Mouse (Mus musculus): ENCODE results near the gene Cd276. TPM values are rescaled to one million over a fixed set of nuclear protein-coding genes. Genes with fewer than 3 reads are reported as not detected.

Cd276 gene
- polyA plus RNA-seq, 1 experiment from 2014 or later, result 6.2 TPM

DNA sequence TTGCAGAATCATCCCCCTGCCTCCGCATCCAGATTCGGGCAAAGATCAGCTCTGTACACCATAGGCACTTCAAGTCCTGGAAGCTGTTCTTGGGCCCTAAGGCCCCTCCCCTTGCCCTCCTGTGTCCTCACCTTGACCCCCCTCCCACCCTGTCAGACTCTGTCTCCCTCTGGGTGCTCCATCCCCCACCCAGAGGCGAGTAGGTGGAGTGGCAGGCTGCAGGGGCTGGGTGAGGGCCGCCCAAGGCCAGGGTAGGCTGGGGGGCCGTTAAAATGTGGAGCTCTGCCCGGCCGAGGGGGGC is 65.4 kb downstream of the Cd276 start:
- H3K4me3 ChIP-seq (ENCODE audit: low read depth, low read length), result no peak overlapping the region
- WGBS, result 21% methylated on average over 7 of the region's 7 CpGs
- no peak overlapping the region for H3K9ac ChIP-seq (ENCODE audit: low read depth, low read length)

DNA sequence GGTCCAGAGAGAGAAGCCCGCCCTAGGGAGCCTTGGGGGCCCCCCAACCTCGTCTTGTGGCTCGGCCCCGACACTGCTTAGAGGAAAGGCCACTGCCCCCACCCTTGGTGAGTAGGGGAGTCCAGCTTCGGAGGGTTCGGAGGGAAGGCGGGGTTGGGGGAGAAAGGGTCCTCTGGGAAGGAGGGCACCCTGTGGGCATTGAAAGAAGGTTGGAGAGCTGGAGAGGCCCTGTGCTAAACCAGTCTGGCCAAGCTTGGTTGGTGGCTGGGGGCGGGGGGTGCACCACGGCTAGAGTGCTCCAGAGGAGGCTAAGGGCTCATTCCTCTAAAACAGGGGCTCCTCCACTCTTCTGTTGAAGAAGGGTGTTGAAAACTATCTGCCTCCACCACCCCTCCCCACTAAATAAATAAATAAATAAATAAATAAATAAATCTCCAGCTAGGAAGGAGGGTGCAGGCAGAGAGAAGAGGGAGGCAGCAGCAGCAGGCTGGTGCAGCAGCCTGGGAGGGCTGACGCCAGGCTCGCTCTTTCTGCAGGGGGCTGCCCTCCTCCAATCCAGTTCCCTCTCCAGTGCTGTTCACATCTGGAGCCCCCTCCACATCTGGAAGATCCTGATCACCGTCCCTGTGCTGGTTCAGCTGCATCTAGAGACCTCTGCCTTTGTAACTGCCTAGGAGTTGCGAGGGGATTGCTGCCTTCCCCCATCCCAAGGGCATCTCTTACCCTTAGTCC is 65.9 kb downstream of the Cd276 start:
- no peak for ATAC-seq
- no peak for TF ChIP-seq CTCF (IDR thresholded peaks at IDR 0.05; ENCODE audit: low read depth)
- H3K36me3 ChIP-seq (ENCODE audit: control insufficient read depth, insufficient read depth), result no peaks in the 10 kb centered on the region

More for the DNA sequence above, 65.4 kb downstream of the Cd276 start:
- Histone ChIP-seq H3K9me3 (ENCODE audit: control insufficient read depth) (no peaks in the 10 kb centered on the region), H3K4me2 (replicated peaks; ENCODE audit: low read depth) (no peak overlapping the region), H3K27ac (ENCODE audit: low read depth, low read length) (no peak overlapping the region), H3K27me3 (replicated peaks; ENCODE audit: control insufficient read depth, insufficient read depth, low read length) (peaks cover 44% of the 10 kb centered on the region), H3K36me3 (ENCODE audit: control insufficient read depth, insufficient read depth) (no peaks in the 10 kb centered on the region), H3K4me1 (replicated peaks; ENCODE audit: control insufficient read depth, insufficient read depth, low read length) (no peaks in the 10 kb centered on the region)
- no peak for ATAC-seq
- no peak for TF ChIP-seq CTCF (IDR thresholded peaks at IDR 0.05; ENCODE audit: low read depth)

DNA sequence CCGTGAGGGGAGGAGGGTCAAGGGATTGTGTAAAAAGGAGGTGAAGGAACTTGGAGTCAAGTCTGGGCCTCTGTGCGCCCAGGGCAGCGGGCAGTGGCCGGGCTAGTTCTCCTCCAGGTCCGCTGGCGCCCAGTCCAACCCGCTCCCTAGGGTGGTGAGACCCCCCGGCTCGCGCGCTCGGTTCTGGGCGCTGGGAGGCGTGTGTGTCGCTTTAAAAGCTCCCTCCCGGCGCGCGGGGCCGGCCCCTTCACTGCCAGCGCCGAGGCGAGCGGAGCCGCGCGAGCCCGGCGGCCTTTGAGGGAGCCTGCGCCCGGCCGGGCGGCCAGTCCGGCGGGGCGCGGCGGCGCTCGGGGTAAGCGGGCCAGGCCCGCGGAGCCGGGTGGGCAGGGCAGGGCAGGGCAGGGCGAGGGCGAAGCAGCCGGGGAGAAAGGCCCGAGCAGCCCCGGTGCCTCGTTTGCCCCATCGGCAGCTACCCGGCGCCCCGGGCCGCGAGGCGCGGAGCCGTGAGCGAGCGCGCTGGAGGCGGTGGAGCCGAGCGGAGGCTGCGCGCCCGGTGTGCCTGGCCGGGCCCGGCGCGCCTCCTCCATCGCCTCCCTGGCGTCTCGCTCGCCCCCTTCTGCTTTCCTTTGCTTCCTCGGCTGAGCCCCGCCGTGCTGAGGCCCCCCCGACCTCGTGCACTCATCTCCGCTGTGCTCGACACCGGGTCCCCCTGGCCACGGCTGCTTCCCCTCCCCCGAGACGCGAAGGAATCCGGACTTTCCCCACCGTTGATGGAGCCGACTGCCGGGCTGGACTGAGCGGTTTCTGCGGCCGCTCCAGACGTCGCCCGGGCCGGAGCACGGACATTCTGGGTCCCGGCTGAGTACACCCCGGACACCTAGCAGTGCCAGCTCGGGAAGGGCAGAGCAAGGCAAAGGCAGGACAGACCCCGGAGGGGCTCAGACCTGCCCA is 67.1 kb downstream of the Cd276 start, which contains the start of gene Insyn1:
Insyn1 (plus strand) TSS at position 753 of the 951 bp plus-strand sequence.
- under 1% methylated on average over 78 of the region's 104 CpGs for WGBS
- peak within 1 kb of the TSS; percentile 86 for H3K4me2 ChIP-seq (replicated peaks; ENCODE audit: low read depth)
- TF ChIP-seq CTCF (IDR thresholded peaks at IDR 0.05; ENCODE audit: low read depth), result peak; percentile 22
- H3K27ac ChIP-seq (ENCODE audit: low read depth, low read length), result peak within 1 kb of the TSS; percentile 60
- no peaks in the 10 kb centered on the region for H3K36me3 ChIP-seq (ENCODE audit: control insufficient read depth, insufficient read depth)
- H3K9me3 ChIP-seq (ENCODE audit: control insufficient read depth), result no peaks in the 10 kb centered on the region
- peak within 1 kb of the TSS; percentile 32 for H3K9ac ChIP-seq (ENCODE audit: low read depth, low read length)
- no peaks in the 10 kb centered on the region for H3K4me1 ChIP-seq (replicated peaks; ENCODE audit: control insufficient read depth, insufficient read depth, low read length)
- peak within 1 kb of the TSS; percentile 50 for H3K4me3 ChIP-seq (ENCODE audit: low read depth, low read length)
- H3K27me3 ChIP-seq (replicated peaks; ENCODE audit: control insufficient read depth, insufficient read depth, low read length), result peaks cover 44% of the 10 kb centered on the region
- 0 out of 2 replicates have a peak, but pooled peaks have one; percentile 28 for ATAC-seq

More for the DNA sequence above, 65.9 kb downstream of the Cd276 start:
- peaks cover 44% of the 10 kb centered on the region for H3K27me3 ChIP-seq (replicated peaks; ENCODE audit: control insufficient read depth, insufficient read depth, low read length)
- H3K9me3 ChIP-seq (ENCODE audit: control insufficient read depth), result no peaks in the 10 kb centered on the region
- peak overlapping the region; percentile 50 for H3K4me3 ChIP-seq (ENCODE audit: low read depth, low read length)
- 12% methylated on average over 13 of the region's 13 CpGs for WGBS
- no peak overlapping the region for H3K27ac ChIP-seq (ENCODE audit: low read depth, low read length)
- no peaks in the 10 kb centered on the region for H3K4me1 ChIP-seq (replicated peaks; ENCODE audit: control insufficient read depth, insufficient read depth, low read length)
- peak overlapping the region; percentile 86 for H3K4me2 ChIP-seq (replicated peaks; ENCODE audit: low read depth)
- H3K9ac ChIP-seq (ENCODE audit: low read depth, low read length), result peak overlapping the region; percentile 7; the same call in 1 of the 2 replicates

DNA sequence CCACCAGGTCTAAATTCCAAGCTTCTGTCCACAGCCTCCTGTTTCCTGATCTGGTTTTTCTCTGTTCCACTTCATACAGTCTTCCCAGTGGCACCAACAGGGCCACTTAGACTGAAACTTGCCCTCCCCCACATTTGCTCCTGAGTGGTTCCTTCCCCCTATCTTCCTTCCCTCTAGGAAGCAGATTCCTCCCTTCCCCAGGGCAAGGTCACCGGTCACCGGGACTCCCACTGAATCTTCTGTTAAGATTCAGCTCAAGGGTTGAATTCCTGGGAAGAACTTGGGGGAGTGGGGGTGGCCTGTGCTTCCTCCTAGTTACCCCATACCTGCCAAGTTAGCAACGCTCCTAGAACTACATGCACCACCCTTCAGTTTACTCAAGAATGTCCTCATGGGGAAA is 68.2 kb downstream of the Cd276 start:
- H3K4me3 ChIP-seq (ENCODE audit: low read depth, low read length), result no peak overlapping the region
- H3K9me3 ChIP-seq (ENCODE audit: control insufficient read depth), result no peaks in the 10 kb centered on the region
- no peaks in the 10 kb centered on the region for H3K4me1 ChIP-seq (replicated peaks; ENCODE audit: control insufficient read depth, insufficient read depth, low read length)
- TF ChIP-seq CTCF (IDR thresholded peaks at IDR 0.05; ENCODE audit: low read depth), result no peak
- H3K36me3 ChIP-seq (ENCODE audit: control insufficient read depth, insufficient read depth), result no peaks in the 10 kb centered on the region
- peaks cover 44% of the 10 kb centered on the region for H3K27me3 ChIP-seq (replicated peaks; ENCODE audit: control insufficient read depth, insufficient read depth, low read length)
- 31% methylated on average over 3 of the region's 3 CpGs for WGBS
- H3K27ac ChIP-seq (ENCODE audit: low read depth, low read length), result no peak overlapping the region
- no peak for ATAC-seq
- no peak overlapping the region for H3K9ac ChIP-seq (ENCODE audit: low read depth, low read length)
- H3K4me2 ChIP-seq (replicated peaks; ENCODE audit: low read depth), result no peak overlapping the region

Other genes with a start within 250 kb of the Cd276 start
- gene Loxl1, start 242.3 kb downstream of the Cd276 start, polyA plus RNA-seq (2015; fragmentation: Nextera tagmentation; extraction: Ambion mirVana), result 21.6 and 23.8 TPM in 2 replicates
- not detected in 2 replicates for gene Tbc1d21, start 185.0 kb downstream of the Cd276 start, polyA plus RNA-seq (2015; fragmentation: Nextera tagmentation; extraction: Ambion mirVana)
- gene Insyn1, start 66.8 kb downstream of the Cd276 start, polyA plus RNA-seq (2015; fragmentation: Nextera tagmentation; extraction: Ambion mirVana), result 0.25 and 0.37 TPM in 2 replicates
- gene Nptn, start 26.8 kb upstream of the Cd276 start, polyA plus RNA-seq (2015; fragmentation: Nextera tagmentation; extraction: Ambion mirVana), result 145 and 153 TPM in 2 replicates
- 1.9 and 2.1 TPM in 2 replicates for gene Rec114, start 188.5 kb upstream of the Cd276 start, polyA plus RNA-seq (2015; fragmentation: Nextera tagmentation; extraction: Ambion mirVana)

Data from intestine, postnatal 0 days (tissue).